Mouse (Mus musculus) urinary bladder, postnatal 10 days (tissue): ENCODE results near the gene Pip5k1c.

ENCODE experiments used
- DNase-seq: peaks from one replicate; pipeline ENCODE4 v3.0.0; 2022; ENCODE audit warnings: low spot score

Pip5k1c gene

GRCm38 (mm10) chr10:81284189-81284588, 8.6 kb upstream of the Pip5k1c start:
- DNase-seq = no peak

- no peak for DNase-seq
Measured at GRCm38 (mm10) chr10:81284719-81285118, 8.0 kb upstream of the Pip5k1c start.

GRCm38 (mm10) chr10:81285694-81286450, 6.9 kb upstream of the Pip5k1c start:
- peak; percentile 81 for DNase-seq

- DNase-seq = no peak
Measured at GRCm38 (mm10) chr10:81286586-81286985, 6.2 kb upstream of the Pip5k1c start.

- no peak for DNase-seq
Measured at GRCm38 (mm10) chr10:81287513-81288157, 5.1 kb upstream of the Pip5k1c start.

GRCm38 (mm10) chr10:81288601-81289000, 4.2 kb upstream of the Pip5k1c start:
- no peak for DNase-seq

GRCm38 (mm10) chr10:81289278-81289677, 3.5 kb upstream of the Pip5k1c start:
- DNase-seq = no peak

GRCm38 (mm10) chr10:81289811-81290210, 3.0 kb upstream of the Pip5k1c start:
- no peak for DNase-seq

GRCm38 (mm10) chr10:81290698-81291460, 1.9 kb upstream of the Pip5k1c start:
- DNase-seq = no peak

- DNase-seq = no peak
Measured at GRCm38 (mm10) chr10:81291511-81292104, 1.2 kb upstream of the Pip5k1c start, which contains the start of gene Tjp3. TSS of gene Tjp3 (minus strand) at chr10:81291581.

- DNase-seq = no peak
Measured at GRCm38 (mm10) chr10:81293334-81294030, 719 bp downstream of the Pip5k1c start.

GRCm38 (mm10) chr10:81294442-81294841, 1.7 kb downstream of the Pip5k1c start:
- no peak for DNase-seq

- no peak for DNase-seq
Measured at GRCm38 (mm10) chr10:81295185-81295584, 2.4 kb downstream of the Pip5k1c start.

GRCm38 (mm10) chr10:81297246-81297645, 4.5 kb downstream of the Pip5k1c start:
- no peak for DNase-seq

GRCm38 (mm10) chr10:81297845-81298244, 5.1 kb downstream of the Pip5k1c start:
- no peak for DNase-seq

- no peak for DNase-seq
Measured at GRCm38 (mm10) chr10:81298369-81299100, 5.8 kb downstream of the Pip5k1c start.

- no peak for DNase-seq
Measured at GRCm38 (mm10) chr10:81299585-81300351, 7.0 kb downstream of the Pip5k1c start.

- no peak for DNase-seq
Measured at GRCm38 (mm10) chr10:81300352-81300907, 7.7 kb downstream of the Pip5k1c start.

- no peak for DNase-seq
Measured at GRCm38 (mm10) chr10:81301321-81301720, 8.6 kb downstream of the Pip5k1c start.

GRCm38 (mm10) chr10:81302288-81302687, 9.5 kb downstream of the Pip5k1c start:
- no peak for DNase-seq
